Mouse (Mus musculus): ENCODE measurements at regions not wholly inside any gene's neighbourhood (a gene's known extent, or its start where the extent isn't known, plus 50 kb on each side); places are given as distances from the start of the nearest gene placed in this dataset.
"Not testable (repeated sequence)": the region's sequence is repeated elsewhere in the genome, so short reads cannot be mapped to it uniquely, and the experiment has no call there.

DNA sequence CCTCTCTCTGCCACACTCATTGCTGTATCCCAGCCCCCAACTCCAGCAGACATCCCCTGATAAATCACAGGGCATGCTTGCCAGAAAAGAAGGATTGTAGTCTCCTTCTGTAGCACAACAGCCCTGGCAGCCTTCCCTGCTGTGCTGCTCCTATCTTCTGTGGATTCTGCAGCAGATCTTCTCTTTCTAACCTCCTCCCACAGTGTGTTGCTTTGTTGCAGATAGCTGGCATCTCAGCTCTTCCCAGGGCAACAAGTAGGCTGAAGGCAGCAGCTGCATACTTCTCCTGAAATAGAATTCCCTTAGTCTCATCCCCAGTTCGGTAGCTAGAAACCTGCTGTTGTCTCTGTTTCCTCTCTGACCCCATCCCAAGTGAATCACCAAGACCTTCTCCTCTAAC, 77.7 kb downstream of the Amer1 start:
- Histone ChIP-seq H3K4me3 (replicated peaks; ENCODE audit: extremely low read depth, low read depth, low read length) (no peak overlapping the region), H3K4me1 (ENCODE audit: control insufficient read depth, insufficient read depth, low read length) (no peaks in the 10 kb centered on the region)
- DNase-seq, result no peak
- TF ChIP-seq POLR2A (IDR thresholded peaks at IDR 0.05; ENCODE audit: borderline replicate concordance, extremely low read depth, low read depth, low read length) (no peak), CTCF (IDR thresholded peaks at IDR 0.05; ENCODE audit: insufficient read depth, low read length) (no peak)
- WGBS, result 46% methylated on average over 1 of the region's 1 CpGs

DNA sequence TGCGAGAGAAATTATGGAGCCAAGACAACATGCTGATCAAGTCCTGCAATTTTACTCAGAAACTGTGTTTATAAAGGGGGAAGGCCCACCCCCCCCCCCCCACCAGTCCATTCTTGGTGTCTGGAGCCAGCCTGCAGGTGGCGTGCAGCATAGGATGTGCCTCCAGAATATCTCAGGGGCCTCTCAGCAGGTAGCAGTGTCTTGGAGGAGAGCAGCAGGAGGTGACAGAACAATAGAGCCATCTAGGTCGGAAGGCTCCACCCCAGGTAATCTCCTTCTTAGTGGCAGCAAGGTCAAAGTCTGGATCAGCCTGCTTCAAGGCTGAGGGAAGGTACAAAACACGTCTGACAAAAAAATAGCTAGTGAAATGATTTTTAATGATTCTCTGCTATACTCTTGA, 79.3 kb downstream of the Amer1 start:
- H3K4me1 ChIP-seq (ENCODE audit: control insufficient read depth, insufficient read depth, low read length); H3K4me3 ChIP-seq (replicated peaks; ENCODE audit: extremely low read depth, low read depth, low read length); DNase-seq: not testable (repeated sequence)
- 59% methylated on average over 4 of the region's 4 CpGs for WGBS

DNA sequence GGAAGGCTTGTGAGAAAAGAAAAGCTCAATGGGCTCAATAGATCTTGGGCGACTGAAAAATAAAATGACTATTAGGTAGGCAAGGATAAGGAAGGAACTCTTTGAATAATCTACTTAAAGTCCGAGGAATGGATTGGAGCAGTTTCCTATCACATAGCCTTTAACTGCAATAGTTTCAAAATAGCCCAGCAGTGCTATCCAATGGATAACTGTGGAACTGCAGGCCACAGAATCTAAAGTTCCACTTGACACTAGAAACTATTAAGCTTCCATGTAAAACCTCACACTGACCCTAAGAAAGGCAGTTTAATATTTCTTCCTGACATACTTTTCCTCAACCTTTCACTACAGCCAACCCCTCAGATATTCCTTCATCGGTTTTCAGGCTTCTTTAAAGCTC, 85.6 kb downstream of the Amer1 start:
- Histone ChIP-seq H3K4me1 (ENCODE audit: control insufficient read depth, insufficient read depth, low read length) (no peaks in the 10 kb centered on the region), H3K4me3 (replicated peaks; ENCODE audit: extremely low read depth, low read depth, low read length) (no peak overlapping the region)
- WGBS, result 23% methylated on average over 3 of the region's 3 CpGs
- TF ChIP-seq POLR2A (IDR thresholded peaks at IDR 0.05; ENCODE audit: borderline replicate concordance, extremely low read depth, low read depth, low read length) (no peak), CTCF (IDR thresholded peaks at IDR 0.05; ENCODE audit: insufficient read depth, low read length) (peak; percentile 5; the same call in 1 of the 2 replicates)
- no peak for DNase-seq
